Mouse (Mus musculus): ENCODE results near the gene Pde8a.

Gene Pde8a

DNA sequence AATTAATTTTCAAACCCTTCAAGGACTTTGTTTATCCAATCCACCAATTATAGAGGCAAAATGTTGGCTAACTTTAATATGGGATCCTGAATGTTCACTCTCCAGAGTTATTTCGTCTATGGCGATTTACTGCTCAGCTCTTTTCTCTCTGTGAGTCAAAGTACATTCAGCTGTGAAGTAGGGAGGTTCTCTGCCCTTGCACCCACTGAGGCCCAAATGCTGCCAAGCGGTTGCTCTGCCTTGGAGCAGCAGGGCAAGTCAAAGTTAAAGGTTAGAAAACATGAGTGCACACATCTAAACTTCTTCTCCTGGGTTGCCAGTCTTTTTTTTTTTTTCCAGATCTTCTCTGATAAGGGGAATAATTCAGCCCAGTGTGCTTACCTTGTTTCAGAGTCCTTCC, 43.4 kb downstream of the Pde8a start:
- in situ Hi-C loops (cut with MboI; ENCODE audit: low sequenced_read_pairs): no loop called here

DNA sequence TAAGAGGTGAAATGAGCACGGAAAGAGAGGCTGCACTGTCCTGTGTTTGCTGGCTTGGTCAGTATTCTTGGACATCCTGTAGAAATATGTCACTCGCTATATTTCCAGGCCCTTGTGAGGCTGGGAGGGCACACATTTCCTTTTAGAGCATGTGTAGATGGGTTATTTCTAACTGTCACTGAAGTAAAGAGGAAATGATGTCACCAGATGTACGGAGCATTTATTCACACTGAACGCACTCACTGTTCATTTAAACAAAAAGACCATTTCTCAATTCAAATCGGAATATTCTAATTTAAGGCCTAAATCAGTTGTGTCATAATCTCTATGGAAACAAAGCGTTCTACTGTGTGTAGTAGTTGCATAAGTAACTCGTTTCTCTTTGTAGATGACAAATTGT, 48.2 kb downstream of the Pde8a start:
- in situ Hi-C loops (cut with MboI; ENCODE audit: low sequenced_read_pairs): no loop called here

DNA sequence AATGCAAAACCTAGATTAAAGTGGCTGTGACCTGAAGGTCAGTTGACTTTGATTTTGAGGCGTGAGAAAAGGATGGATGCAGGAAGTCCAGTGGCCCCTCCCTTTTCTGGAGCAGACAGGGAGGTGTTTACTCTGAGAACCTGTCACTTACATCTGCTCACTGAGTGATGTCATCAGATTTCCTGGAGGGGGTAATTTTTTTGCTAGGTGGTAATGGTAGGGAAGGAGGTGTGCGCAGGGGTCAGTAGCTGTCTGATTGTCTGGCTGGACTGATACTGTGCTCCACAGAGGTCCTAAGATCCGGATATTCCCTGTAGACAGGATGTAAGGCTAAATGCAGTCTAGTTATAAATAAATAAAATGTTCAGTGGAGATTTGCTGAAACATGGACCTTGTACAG, 59.5 kb downstream of the Pde8a start:
- in situ Hi-C loops (cut with MboI; ENCODE audit: low sequenced_read_pairs): no loop called here

DNA sequence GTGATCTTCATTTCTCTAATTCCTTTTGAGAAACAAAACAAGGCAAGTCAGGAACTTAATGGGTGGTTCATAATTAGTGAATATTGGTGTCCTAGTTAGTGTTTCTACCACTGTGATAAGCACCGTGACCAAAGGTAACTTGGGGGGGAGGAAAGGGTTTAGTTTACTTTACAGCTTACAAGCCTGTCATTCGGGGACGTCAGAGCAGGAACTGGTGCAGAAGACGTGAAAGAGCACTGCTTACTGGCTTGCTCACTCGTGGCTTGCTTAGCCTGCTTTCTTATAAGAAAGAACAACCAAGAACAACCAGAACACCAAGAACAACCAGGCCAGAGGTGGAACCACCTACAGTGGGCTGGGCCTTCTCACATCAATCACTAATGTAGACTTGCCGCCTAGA, 65.6 kb downstream of the Pde8a start:
- in situ Hi-C loops (cut with MboI; ENCODE audit: low sequenced_read_pairs): no loop called here

DNA sequence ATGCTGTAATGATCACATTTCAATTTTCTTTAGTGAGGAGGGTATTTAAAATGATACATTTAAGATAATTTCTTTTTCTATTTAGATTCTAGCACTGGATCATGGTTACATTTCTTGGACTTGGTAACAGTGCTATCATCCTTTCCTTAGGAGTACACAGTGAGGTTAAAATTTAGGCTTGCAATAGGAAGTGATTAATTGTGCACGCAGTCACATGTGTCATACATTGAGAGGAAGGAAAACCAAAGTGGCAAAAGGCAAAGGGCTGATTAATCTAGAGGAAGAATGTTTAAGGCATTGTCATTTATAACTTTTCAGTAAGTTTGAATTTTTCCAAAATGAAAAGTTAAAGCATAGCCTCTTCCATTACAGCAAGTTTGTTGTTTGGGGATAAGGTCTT, 67.8 kb downstream of the Pde8a start:
- in situ Hi-C loops (cut with MboI; ENCODE audit: low sequenced_read_pairs): no loop called here

DNA sequence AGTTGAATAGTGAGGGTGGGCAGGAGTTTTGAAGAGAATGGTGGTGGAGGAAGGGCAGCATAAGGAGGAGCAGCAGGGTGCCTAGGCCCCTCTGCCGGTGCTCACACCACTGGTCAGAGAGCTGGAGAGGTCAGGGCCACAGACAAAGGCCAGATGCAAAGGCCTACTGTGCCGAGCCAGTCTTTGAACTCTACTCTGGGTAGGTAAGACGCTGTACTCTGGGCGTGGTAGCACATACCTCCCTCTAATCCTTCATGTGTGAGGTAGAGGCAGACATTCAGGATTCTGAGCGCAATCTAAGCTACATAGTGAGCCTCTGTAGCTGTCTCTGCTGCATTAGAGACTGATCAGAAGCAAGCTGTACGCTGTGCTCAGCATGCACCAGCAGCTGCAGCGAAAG, 73.1 kb downstream of the Pde8a start:
- in situ Hi-C loops (cut with MboI; ENCODE audit: low sequenced_read_pairs): no loop called here

DNA sequence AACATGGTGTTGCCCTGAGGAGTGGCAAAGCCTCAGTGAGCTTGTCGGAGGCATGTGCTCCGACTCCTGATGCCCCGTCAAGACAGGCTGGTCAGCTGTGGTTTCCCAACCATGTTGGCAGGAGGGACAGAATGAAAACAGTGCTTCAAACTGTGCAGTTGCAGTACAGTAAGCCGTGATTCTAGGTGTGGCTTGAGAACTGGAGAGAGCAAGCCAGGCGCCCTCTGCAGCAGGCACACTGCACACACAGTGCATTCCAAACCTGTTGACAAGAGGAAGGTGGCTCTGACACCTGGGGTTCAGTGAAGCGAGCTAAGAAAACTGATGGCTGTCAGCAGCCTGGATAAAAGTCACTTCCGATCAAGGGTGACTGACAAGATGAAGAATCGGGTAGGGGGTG, 73.5 kb downstream of the Pde8a start:
- in situ Hi-C loops (cut with MboI; ENCODE audit: low sequenced_read_pairs): no loop called here

DNA sequence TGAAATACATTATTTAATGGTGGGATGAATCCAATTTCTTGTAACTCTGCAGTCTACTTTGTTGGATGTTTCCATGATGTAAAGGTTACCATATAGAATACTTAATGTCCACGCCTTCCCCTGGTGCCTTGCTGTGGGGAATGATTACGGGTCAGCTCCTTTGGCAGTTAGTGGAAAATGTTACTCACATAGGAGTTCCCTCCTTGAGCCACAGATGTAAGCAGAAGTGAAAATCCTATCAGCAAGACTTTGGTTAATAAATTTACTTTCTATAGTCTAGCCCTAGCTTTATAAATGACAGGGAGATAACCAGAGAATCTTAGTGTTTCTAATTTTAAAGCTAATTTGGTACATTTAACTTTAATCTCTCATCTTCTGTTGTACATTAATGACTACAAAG, 81.8 kb downstream of the Pde8a start:
- in situ Hi-C loops (cut with MboI; ENCODE audit: low sequenced_read_pairs): no loop called here

DNA sequence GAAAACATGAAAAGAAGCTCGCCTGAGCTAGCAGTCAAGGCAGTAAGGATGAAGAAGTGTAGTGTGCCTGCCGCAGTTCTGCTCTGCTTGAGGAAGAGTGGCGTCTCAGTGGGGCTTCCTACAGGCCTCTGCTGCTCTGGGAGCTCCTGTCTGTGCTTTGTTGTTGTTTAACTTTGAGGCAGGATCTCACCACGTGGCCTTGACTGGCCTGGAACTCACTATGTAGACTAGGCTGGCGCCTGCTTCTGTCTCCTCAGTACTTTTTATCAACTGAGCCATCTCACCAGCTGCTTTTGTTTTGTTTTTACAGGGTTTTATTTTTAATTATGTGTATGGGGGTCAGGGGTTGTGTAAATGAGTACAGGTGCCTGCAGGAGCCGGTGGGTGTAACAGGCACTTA, 84.8 kb downstream of the Pde8a start:
- in situ Hi-C loops (cut with MboI; ENCODE audit: low sequenced_read_pairs): no loop called here

DNA sequence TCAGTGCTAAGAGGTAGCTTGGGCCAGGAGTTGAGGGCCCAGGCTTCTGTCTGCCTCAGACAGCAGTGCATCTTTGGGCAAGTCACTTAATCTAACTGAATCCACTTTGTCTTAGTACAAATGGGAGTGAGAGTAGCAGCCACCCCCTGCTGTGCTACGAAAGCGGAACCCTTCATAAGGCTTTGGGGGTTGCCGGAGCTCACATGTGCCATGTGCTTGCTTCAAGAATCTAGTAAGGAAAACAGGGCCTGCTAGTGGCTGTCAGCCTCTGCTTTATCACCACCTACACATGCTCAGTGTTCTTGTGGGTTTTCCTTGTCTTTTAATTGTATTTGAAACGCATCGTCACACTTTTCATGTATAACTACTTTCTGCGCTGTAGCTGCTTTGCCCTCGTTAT, 87.9 kb downstream of the Pde8a start:
- in situ Hi-C loops (cut with MboI; ENCODE audit: low sequenced_read_pairs): loop anchor here (10.0 kb wide), 1 partner anchor 127 kb away; no protein-coding TSS in a partner anchor

DNA sequence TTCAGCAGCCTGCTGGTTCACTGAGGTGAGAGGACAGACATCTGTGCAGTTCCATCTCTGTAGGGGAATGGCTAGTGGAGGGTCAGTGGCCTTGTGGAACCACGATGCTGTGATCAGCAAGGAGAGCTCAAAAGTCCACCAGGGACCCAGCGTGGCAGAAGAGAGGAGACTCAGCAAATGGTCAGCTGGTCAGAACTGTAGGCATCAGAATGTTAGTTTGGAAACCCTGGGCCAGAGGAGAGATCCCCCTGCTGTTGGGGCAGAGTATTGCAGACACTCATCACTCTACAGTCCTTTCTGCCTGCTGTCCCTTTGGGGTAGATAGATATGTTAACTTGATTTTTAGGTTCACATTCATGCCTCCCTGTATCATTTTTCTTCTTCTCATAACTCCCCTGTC, 90.3 kb downstream of the Pde8a start:
- in situ Hi-C loops (cut with MboI; ENCODE audit: low sequenced_read_pairs): loop anchor here (10.0 kb wide), 1 partner anchor 129 kb away; no protein-coding TSS in a partner anchor

DNA sequence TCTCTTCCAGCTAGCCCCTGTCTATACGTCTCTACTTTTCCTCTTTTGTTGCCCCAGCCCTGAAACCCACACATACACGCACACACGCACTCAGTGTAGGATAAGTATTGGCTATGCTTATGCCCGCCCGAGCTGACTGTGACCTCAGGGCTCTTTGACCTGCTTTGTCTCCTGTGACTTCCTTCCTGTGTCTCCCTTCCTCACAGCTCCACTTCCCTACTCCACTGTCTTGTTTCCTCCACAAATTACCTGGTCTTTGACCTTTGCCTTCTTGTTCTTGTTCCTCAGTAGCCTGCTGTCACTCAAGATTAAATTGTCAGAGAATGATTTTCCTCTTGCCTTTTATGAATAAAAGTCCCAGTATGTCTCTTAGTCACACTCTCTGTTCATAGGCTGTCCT, 90.7 kb downstream of the Pde8a start:
- in situ Hi-C loops (cut with MboI; ENCODE audit: low sequenced_read_pairs): loop anchor here (10.0 kb wide), 1 partner anchor 129 kb away; no protein-coding TSS in a partner anchor

DNA sequence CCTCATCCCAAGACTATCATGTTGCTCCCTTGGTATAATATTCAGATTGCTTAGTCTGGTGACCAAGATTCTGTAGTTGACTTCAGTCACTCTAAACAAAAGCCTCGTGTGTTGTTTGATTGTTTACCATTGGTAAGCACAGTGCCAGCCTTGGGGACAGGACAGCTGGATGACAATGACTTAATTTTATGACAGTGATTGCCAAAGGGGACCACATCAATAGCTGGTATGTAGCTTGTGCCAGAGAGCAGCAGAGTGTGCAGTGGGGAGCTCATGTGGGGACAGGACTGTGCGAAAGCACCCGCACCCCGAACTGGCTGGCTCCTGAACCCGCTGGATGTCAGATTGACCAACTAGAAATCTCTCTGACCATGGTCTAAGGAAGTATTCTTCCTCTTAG, 91.3 kb downstream of the Pde8a start:
- in situ Hi-C loops (cut with MboI; ENCODE audit: low sequenced_read_pairs): loop anchor here (10.0 kb wide), 1 partner anchor 130 kb away; no protein-coding TSS in a partner anchor

DNA sequence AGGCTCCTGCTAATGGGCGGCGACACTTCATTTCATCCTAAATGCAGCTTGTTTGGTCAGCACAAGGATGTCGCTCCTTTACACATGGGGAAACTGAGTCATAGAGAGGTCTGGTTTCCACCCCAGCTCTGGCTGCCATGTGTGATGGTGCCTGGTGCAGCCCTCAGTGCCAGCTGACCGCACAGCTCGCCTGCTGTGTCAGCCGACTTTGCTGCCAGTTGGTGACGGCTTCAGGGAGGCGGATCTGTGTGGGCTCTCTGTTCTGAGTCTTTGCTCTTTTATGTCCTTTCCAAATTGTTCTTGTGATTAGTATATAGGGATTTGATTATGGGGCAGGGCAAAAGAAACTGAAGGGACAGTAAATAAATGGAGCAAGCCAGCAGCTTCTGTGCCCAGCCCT, 94.3 kb downstream of the Pde8a start:
- in situ Hi-C loops (cut with MboI; ENCODE audit: low sequenced_read_pairs): loop anchor here (10.0 kb wide), 1 partner anchor 133 kb away; no protein-coding TSS in a partner anchor

DNA sequence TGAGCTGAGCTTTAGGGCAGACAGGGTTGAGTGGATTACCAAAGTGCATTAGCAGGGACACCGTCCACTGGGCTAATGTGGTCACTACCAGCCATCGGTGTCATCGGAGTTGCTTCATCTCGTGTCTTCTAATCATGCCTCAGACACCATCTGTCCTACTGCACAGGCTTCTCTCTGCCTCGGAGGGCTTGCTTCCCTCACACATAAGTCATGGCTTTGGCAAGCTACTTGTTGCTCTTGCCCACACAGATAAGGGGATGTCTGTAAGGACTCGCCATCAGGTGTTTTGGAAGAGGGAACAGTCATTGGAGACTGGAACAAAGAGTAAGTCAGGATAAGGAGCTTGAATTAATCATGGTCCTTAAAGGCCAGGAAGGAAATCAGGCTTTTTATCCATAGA, 95.9 kb downstream of the Pde8a start:
- in situ Hi-C loops (cut with MboI; ENCODE audit: low sequenced_read_pairs): loop anchor here (10.0 kb wide), 1 partner anchor 134 kb away; no protein-coding TSS in a partner anchor

DNA sequence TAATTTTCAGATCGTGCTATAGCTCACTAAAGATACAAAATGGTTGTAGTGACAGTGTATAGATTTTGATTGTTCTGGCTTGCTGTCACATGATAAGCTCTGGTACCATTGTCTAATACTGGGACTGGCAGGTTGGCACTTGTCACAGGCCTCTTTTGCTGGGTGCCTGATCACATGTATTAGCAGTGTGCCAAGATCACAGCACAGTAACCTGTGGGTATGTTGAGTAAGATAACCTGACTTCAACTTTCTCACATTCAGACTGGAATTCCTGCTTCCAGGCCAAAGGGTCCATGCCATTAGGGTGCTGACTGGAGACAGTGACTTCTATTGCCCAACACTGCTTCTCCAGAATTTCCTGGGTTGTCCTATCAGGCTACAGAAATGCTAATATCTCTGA, 97.7 kb downstream of the Pde8a start:
- in situ Hi-C loops (cut with MboI; ENCODE audit: low sequenced_read_pairs): no loop called here

DNA sequence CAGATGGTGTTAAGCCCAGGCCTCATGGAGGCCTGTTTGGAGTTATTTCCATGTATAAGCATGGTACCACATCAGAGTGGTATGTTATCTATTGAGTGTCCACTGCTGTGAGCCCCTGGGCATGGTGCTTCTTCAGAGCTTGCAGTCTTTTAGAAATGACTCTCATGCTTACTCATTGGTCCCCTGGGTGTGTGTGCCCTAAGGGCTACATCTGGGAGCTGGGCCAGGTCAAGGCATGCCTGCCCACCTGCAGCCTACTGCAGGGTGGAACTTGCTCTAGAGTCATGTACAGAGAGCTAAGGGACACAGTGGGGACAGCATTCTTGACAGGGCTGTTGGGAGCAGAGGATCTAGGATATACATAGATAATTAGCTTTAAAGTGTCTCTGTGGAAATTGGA, 98.2 kb downstream of the Pde8a start:
- in situ Hi-C loops (cut with MboI; ENCODE audit: low sequenced_read_pairs): no loop called here

DNA sequence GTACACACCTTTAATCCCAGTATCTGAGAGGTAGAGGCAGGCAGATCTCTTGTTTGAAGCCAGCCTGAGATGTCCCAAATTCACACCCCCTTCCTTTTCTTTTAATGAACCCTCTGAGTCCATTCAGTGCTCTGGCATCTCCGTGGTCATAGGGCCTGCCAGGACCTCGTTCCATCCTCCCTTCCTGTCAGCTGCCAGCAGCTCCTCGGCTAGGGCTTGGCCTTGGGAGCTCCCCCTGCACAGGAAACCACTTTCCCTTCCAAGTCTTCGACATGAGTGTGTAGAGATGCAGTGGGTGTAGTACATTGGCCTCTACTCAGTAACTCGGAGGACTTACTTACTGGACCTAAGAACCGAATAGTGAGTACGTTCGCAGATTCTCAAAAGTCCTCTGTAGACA, 102.2 kb downstream of the Pde8a start:
- in situ Hi-C loops (cut with MboI; ENCODE audit: low sequenced_read_pairs): no loop called here

DNA sequence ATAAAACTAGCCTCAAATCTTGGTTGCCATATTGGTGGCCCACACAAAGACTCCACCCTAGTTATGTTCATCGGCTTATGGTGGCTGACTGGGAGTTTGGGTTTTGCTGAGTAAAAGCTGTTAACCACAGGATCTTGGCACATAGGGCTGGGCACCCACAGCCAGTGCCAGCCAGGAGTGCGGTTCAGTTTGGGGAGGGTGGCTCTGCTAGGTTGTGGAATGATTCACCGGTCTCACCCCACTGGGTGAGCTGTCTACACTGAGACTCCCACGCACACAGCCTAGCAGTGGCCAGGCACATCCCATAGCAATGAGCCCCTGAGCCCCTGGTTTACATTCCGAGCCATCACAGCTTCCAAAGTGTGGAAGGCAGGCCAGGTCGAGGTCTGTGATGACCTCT, 106.4 kb downstream of the Pde8a start:
- in situ Hi-C loops (cut with MboI; ENCODE audit: low sequenced_read_pairs): loop anchor here (10.0 kb wide), 1 partner anchor 155 kb away; no protein-coding TSS in a partner anchor

DNA sequence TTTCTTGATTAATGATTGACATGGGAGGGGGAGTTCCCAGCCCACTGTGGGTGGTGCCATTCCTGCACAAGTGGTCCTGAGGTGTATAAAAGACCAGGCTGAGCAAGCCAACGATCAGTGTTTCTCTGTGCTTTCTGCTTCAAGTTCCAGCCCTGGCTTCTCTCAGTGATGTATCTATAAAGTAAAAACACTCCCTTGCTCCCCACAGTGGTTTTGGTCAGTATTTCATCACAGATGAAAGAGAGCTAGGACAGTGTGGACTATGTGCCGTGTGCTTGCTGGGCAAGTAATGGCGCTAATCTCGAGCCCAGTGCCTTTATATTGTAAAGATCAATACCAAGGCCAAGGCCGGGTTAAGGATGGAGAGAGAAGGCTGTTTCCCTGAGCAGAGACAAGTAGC, 108.4 kb downstream of the Pde8a start:
- in situ Hi-C loops (cut with MboI; ENCODE audit: low sequenced_read_pairs): loop anchor here (10.0 kb wide), 1 partner anchor 157 kb away; no protein-coding TSS in a partner anchor

DNA sequence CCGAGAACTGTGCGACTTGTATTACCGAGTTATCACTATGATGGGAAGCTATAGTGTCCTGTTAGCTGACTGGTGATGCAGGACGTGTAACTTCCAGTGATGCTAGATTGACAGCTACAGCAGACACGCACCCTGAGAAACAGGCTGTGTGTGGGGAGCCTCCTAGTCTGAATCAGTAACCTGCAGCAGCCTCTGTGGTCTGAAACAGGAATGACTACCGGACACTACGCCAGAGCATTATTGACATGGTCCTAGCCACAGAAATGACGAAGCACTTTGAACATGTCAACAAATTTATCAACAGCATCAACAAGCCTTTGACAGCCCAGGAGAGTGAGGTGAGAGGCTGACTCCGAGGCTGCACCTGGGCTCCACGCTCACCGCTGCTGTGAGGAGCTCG, 112.6 kb downstream of the Pde8a start:
- in situ Hi-C loops (cut with MboI; ENCODE audit: low sequenced_read_pairs): loop anchor here (10.0 kb wide), 1 partner anchor 161 kb away; no protein-coding TSS in a partner anchor

DNA sequence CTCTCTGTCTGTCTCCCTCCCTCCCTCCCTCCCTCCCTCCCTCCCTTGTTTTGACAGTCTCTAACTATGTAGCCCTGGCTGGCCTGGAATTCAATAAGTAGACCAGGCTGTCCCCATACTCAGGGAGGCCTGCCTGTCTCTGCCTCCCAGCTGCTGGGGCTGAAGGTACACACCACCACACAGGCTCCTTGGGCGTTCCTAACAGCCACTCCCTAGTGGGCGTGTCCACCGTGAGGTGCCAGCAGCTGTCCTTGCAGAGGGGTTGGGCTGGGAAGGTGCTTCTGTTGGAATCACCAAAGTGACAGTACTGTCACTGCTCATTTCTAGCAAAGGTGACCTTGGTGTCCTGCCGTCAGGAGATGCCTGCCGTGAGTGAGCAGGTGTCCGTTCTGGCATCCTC, 113.5 kb downstream of the Pde8a start:
- in situ Hi-C loops (cut with MboI; ENCODE audit: low sequenced_read_pairs): loop anchor here (10.0 kb wide), 1 partner anchor 162 kb away; no protein-coding TSS in a partner anchor

DNA sequence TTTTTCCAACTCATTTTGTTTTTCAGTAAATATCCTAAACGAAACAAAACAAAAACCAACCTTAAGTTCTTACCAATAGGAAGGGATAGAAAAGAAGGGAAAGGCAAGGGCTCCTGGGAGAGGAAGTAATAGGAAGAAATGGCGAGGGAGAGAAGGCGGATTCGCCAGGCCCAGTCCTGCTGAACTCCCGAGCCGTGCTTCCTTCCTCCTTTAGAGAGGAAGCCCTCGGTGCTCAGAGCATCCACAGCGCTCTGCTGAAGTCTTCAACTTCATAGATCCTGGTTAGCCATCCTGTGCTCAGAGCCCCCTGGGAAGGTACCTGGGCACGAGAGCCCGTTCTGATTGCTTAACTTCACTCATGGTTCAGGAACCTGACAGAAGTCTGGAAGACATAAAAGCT, 114.3 kb downstream of the Pde8a start:
- in situ Hi-C loops (cut with MboI; ENCODE audit: low sequenced_read_pairs): loop anchor here (10.0 kb wide), 1 partner anchor 163 kb away; no protein-coding TSS in a partner anchor
